Mouse (Mus musculus) heart, postnatal 10 days (tissue): ENCODE data around the gene Ssh1. TPM values are rescaled to one million over a fixed set of nuclear protein-coding genes. Genes with fewer than 3 reads are reported as not detected.
A peak's percentile ranks its signal among the peaks of the same experiment; 100 is the strongest.

Experiments
- DNase-seq, 2 experiments: peaks; one replicate each; pipeline ENCODE4 v3.0.0; 2021
- intact Hi-C: fragments of 180-260 bp; cut with DNase I; formaldehyde crosslinking; loops from one replicate; pipeline ENCODE4 v1.15.1; 2025
- total RNA-seq, 2 experiments: library from RNA; stranded (reverse); gene quantifications; 2 replicates each; pipeline ENCODE4 v1.2.3; 2021

Ssh1 gene
- total RNA-seq, 2 experiments from 2014 or later, result 18.6 to 20.3 TPM

DNA sequence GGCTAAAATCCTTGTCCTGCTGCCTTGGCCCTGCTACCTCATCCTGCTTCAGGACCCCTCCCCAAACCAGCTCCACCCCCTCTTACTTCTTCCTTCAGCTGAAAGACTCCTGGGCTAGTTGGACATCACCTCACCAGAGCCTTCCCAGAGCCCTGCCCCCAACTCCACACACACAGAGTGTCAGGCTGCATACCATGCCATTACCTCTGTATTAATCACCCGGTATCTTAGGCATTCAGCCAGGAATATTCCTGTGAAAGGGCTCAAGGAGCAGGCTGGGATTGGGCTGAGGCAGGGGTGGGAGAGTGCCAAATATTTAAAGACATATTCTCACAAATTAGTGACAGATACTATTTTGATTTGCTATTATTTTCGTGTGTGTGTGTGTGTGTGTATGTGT lies 2.8 kb upstream of the Ssh1 start:
- intact Hi-C loops, result no loop called here
- no peak for DNase-seq

DNA sequence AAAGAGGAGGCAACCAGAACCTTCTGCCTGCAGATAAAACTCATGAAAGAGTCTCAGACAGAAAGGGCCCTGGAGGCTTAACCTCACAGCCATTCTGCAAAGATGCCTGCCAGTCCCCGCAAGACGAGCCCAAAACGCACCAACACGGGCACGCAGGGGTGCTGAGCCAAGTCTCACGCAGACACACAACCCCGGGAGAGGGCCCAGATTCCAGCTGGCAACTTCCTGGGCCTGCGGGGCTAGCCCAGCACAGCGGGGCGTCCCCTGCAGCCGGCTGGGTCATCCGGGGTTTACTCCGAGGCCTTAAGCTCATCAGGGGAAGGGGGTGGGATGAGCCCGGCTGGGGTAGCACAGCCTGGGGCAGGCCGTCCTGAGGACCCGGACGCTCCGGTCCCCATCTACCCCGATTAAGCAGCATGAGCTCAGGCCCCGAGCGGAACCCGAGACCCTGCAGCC lies 635 bp downstream of the Ssh1 start:
- peak; percentile 61 to 73 for DNase-seq
- intact Hi-C loops, result loop anchor here (2.0 to 5.0 kb wide), 2 partner anchors 16 to 109 kb away; no protein-coding TSS in a partner anchor

DNA sequence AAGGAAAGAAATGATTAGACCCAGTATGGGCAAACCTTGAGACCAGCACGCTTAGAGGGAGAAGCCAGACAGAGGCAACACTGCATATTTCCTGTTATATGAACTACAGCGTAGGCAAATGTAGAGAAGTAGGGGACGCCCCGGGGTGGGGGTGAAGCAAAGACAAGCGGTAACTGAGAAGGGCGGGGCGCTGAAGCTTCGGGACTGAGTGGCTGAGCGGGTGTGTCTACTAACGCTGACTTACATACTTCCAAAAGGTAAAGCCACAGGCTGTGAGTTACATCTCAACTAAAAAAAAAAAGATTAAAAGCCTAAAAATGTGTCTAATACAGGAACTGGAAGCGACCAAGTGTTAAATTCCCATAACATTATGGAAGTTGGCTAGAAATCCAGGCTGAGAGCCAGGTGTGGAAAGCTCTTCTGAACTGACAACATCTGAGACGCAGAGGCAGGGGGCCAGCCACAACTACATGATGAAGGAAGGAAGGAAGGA lies 1.3 kb downstream of the Ssh1 start:
- intact Hi-C loops, result loop anchor here (2.0 to 5.0 kb wide), 2 partner anchors 16 to 110 kb away; no protein-coding TSS in a partner anchor
- DNase-seq, result peak; percentile 59 to 61

DNA sequence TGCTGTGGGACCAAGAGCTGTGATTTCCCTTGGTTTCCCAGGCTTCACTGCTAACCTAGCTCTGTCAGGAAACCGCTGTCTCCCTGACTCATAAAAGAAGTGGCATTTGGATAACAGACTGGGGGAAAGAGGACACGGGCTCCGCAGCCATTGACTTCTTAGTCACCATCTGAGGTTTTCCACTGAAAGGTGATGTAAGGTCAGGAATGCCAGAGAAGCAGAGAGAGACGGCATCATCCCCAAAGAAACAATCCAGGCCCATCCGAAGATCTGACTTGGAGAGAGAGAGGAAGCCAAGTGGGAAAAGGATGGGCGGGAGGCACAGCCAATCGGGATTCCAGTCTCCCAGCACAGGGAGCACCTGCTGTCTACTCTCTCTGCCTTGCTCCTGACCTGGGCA lies 2.6 kb downstream of the Ssh1 start:
- intact Hi-C loops, result loop anchor here (5.0 kb wide), 1 partner anchor 111 kb away; no protein-coding TSS in a partner anchor
- DNase-seq, result no peak

DNA sequence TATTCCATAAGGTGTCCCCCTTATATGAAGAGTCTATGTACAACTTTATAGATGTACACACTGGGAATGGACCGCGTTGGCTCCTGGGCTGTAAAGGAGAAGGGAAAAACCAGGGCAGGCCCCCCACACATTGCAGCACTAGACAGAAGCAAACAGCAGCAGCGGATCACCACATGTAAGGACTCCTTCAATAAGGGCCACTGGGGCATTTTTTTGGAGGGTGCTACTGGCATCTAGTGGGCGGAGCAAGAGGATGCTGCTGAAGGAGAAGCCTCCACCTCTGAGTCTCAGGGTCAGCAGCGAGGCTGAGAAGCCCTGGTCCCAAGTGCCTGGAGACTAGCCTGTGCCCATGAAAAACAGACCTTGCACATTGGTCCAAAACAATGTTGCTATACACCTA lies 3.1 kb downstream of the Ssh1 start:
- no peak for DNase-seq
- intact Hi-C loops, result loop anchor here (5.0 kb wide), 1 partner anchor 112 kb away; no protein-coding TSS in a partner anchor

DNA sequence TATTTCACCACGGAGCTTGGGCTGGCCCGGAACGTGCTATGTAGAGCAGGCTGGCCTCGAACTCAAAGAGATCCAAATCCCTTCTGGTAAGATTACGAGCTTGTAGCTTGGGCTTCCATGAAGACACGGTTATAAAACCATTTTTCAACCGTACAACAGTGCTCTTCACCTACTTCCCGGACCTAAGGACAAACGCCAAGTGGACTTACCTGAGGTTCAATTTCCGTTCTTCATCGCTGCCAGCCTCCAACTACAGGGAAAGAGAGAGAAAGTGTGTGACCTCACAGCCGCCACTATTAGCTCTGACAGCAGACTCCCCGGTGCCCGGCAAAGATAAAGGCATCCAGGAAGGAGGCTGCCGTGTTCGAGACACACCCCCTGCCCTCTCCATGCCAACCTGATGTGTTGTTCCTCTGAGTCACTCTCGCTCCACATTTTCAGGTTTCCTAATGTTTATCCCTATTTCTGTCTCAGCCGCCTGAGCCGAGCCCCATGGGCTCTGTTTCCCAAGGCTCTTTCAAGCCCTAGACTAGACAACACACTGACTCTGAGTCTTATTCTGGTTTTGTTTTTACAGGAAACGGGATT lies 4.2 kb downstream of the Ssh1 start:
- intact Hi-C loops, result loop anchor here (5.0 kb wide), 1 partner anchor 113 kb away; no protein-coding TSS in a partner anchor
- DNase-seq, result no peak

DNA sequence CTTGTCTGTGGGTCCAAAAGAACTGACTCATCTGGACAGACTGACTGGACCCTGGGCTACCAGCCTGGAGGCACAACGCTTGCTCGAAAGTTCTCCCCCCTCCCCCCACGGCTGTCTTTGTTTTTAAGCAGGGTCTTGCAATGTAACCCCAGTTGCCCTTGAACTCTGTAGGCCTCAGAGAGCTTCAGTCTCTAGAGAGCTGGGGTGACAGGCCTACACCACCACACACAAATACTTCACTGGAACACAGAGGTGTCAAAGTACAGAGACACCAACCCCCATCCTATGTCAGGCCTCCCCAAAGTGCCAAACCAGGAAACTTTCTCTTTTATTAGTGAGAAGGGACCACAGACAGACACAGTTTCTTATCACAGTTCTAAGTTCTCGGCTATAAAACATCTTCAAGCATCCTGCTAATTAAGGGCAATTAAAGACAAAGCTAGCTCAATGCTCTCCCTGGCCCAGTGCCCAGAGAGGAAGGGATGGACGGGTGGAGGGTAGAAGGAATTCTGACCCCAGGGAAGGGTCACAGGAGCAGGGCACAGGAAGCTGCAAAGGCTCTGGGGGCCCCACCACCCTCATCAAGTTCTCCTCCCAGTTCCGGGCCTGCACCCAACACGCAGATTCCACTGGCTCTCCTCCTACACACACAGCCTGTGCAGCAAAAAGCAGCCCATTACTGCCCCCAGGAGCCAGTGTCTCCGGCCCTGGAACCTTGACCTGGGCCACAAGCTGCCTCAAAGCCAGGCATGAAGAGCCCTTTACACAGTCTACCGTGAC lies 7.3 kb downstream of the Ssh1 start:
- peak; percentile 78 to 82 for DNase-seq

DNA sequence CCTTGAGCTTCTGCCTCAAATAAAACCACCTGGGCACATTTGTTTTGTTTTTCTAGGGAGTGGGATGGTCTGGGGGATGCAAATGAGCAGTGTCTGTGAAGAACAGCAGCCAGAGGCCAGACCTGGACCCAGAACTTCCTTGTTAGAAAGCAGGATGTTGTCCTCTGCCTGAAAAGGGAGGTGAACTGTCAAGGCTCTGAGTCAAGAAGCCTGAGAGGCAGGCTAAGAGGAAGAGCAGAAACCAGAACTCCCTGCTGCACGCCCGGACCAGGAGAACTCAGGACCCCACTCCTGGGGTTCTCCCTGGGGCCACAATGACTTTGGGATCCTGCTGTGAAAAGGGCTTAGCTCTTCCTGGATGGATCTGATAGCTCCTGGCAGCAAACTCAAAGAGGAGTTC lies 8.0 kb downstream of the Ssh1 start:
- intact Hi-C loops, result loop anchor here (1.0 kb wide), 1 partner anchor 30 kb away; no protein-coding TSS in a partner anchor
- DNase-seq, result no peak

More for the DNA sequence above, 7.3 kb downstream of the Ssh1 start:
- intact Hi-C loops, result loop anchor here (1.0 kb wide), 1 partner anchor 31 kb away; no protein-coding TSS in a partner anchor

DNA sequence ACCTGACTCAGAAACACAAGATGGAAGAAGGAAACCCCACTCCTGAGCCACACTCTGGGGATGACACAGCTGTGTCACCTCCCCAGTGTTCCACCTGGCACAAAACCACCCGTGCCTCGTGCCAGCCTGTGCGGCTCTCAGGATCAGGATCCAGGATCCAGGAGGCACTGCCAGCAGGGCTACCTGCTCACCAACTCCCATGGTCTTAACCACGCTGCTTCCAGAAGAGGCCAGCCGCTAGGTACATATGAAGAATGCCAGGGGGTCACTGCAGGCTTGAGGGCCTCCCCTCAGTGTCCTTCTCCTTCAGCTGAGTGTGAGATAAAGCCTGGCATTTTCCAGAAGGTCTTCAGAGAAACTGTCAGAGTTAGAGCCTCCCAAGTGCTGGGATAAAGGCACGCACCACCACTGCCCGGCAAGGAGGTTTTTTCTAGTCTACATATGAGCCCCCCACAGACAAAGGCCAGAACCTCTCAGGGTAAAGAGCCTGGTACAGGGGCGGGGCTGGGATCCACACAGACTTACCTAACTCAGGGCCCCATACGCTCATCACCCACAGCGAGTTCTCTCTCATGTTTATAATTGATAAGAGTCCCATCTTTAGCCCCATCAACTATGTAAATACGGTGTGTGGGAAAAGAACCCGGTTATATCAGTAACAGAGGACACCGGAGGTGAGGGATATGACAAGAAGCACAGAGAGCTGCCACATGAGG lies 9.5 kb downstream of the Ssh1 start:
- DNase-seq, result no peak

DNA sequence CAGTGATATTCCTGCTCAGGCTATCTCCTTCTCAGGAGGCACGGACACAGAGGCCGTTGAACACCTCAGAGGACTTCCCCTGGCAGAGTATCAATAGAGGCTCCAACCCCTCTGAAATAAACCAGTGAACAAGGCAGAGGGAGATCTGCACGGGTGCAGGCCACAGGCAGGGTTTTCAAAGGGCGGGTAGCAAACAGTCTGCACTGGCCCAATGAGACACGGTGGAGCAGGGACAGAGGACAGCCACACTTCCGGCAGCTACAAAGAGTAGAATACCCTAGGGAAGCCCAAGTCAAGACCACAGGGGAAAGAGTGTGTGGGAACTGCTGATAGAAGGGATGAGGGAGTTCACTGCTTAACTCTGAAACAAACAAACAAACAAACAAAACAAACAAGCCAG lies 10.2 kb downstream of the Ssh1 start:
- no peak for DNase-seq
- intact Hi-C loops, result no loop called here

More for the DNA sequence above, 9.5 kb downstream of the Ssh1 start:
- intact Hi-C loops, result no loop called here

DNA sequence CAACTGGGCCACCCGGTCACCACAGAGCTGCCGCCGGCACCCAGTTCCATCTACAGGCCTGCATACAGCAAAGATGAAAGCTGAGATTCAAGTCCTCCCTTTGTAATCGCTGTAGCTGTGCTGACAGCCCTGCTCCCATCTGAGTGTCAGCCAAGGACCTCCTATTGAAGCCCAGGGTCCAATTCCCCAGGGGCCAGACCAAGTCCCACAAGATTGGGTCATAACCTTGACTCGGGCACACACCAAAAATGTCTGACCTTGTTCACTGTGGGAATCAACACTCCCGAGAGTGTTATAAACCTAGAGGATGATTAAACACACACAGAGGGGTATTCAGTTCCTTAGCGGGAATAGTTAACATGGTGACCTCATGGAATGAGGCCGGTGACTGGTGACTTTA lies 11.9 kb downstream of the Ssh1 start:
- intact Hi-C loops, result no loop called here
- DNase-seq, result no peak

DNA sequence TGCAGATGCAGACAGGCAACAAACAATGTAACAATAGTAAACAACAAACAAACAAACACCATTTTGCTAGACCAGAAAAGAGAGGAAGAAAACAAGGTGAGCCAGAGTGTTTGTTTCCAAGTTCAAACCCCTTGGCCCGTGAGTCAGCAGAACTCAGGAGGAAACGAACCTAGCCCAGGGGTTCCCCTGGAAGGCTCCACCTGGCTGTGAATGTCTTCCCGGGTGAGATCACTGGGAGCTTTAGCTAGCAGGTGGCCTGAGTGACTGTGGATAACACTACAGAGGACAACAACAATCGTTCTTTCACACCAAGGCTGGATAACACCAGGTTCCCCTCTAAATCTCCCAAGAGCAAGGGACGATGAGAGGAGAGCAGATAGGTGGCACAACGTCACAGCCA lies 12.5 kb downstream of the Ssh1 start:
- DNase-seq, result no peak
- intact Hi-C loops, result no loop called here

DNA sequence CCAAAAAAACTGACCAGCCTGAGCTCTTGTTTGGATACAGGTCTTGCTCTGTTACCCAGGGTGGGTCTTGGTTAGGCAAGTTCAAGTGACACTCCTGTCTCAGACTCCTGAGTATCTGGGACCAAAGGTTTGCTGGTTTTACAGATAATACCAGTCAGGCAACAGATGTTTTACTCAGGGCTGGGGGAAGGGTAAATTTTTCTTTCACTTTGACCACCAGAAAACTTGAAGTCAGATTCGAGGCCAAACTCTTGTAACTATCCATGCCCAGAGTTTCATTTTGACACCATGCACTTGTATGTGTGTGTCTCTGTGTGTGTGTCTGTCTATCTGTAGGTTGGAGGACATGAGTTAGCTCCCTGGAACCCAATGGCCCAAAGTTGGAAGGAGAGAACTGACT lies 13.2 kb downstream of the Ssh1 start:
- no peak for DNase-seq
- intact Hi-C loops, result no loop called here

DNA sequence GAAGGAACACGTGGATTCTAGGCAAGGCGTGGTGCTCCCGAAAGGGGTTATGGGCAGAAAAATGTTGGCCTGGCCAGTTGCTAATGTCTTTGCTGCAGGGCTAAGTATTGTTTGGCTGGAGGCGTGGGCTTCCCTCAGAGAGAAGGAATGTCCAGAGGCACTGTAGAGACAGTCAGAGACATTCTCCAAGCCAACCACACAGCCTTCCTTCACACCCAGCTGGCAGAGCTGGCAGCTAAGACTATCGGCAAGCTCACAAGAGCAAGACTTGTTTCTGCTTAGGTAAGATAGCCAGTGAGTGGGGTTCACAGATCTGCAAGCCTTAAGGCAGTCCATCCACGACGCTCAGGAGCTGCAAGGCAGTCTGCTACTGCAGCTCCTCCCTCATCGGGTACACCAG lies 16.4 kb downstream of the Ssh1 start:
- intact Hi-C loops, result loop anchor here (2.0 kb wide), 1 partner anchor 15 kb away; the partner anchor contains the start of gene Ssh1
- peak; percentile 33 to 60 for DNase-seq

DNA sequence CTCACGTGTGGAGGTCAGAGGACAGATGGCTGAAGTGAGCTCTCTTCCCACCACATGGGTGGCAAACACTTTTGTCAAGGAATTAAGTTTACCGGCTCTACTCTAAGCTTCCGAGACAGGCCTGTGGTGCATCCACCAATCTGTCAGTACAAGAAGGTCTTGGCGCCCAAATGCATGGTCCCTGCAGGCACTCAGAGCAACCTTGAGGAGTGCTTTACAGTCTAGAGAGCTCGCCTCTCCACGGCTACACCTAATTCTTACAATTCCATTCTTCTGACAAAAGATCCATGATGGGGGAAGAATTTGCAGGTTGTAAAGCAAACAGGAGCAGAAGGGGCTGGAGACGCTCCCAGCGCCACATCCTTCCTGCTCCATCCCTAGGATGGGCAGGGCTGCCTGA lies 17.1 kb downstream of the Ssh1 start:
- no peak for DNase-seq
- intact Hi-C loops, result loop anchor here (2.0 kb wide), 1 partner anchor 16 kb away; the partner anchor contains the start of gene Ssh1

DNA sequence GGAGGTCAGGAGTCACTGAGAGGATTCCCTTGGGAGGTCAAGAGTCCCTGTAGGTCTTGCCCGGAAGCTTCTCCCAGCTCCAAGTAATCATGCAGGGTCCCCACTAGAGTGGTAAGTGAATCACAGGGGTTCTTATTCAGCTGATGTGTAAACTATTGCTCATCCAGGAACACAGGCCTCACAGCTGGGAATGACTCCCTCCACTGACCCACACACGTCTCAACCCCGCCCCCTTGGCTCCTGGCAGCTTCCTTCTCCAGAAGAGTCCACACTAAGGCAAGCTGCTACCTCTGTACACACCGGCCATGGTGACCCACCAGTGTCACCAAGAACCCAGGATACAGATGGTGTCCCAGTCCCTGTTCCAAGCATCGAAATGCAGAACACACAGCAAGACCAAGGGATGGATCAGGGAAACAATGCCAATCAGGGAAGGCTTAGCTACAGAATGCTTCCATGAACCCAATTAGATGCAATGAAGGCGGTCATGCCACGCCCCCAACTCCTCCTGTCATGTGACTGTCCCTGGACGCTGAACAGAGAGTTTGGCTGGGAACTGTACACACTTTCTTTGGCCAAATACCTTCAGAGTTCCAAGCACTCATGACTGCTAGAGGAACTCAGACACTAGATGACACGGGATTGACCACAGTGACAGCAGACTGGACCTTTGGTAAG lies 18.0 kb downstream of the Ssh1 start:
- DNase-seq, result peak; percentile 87 to 88
- intact Hi-C loops, result loop anchor here (2.0 kb wide), 1 partner anchor 17 kb away; the partner anchor contains the start of gene Ssh1

DNA sequence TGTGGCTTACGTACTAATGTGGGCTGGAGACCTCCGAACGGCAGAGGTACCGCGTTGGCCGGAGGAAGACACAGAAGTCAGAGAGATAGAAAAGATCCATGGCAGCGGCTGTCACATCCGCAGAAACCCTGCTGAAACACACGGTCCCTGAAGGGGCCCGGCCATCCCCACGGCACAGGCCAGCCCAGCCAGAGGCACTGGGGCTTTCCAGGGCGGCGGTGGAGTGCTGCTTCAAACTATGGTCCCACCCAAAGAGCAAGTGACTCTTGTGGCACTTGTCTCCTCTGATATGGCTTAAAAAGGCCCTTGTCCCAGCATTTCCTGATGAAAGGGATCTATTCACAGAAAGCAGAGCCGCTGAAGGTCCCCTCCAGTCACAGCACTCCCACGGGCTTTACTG lies 19.1 kb downstream of the Ssh1 start:
- intact Hi-C loops, result no loop called here
- peak in 1 of 2 experiments; percentile 31 for DNase-seq

DNA sequence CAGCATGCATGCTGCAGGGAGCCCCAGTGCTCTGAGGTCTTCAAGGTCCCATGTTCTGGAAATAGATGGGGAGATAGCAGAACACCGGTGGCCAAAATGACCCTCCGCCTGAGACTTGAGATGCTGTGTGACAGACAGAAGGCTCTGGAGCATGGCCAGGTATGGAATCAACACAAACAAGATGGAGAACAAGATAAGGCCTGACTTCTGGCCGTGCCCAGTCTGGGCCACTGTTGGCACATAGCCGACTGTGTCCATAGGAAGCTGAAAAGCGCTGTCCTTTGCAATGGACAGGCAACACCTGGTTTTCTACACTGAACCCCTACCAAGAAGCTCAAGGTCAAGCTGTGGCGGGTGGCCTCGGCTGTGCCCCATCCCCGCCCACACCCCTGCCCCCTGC lies 19.9 kb downstream of the Ssh1 start:
- intact Hi-C loops, result no loop called here

DNA sequence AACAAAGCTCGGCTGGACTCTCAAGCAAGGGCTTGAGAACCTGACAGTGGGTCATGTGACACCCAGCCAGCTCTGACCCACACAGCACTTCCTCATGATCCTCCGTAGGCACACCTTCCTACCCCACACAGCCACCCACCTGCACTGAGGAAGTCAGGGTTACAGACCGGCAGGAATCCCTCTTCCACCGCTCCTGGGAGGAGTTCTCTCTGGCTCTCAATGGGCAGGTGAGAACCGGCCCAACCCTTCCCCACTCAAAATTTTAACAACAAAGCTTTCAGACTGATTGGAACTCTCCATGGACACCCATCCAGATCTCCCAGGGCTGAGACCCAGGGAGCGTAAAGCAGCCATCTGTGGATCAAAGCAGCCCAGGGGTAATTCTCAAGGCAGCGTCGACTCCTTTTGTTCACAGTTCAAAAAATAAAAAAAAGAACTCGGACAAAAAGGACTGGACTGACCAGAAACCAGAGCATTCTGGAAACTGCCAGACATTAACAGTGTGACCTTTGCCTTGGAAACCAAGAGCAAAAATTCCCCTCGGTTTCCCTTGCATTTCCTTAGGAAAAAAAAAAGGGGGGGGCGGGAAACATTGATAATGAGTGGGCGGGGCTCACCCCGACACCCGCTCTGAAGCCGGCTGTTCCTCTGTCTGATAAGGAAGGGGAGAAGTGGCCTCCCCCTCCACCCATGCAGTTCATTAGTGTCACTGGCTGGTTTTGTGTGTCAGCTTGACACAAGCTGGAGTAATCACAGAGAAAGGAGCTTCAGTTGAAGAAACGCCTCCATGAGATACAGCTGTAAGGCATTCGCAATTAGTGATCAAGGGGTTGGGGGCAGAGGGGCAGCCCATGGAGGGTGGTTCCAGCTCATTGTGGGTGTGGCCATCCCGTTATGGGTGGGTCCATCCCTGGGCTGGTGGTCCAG lies 20.8 kb downstream of the Ssh1 start:
- peak; percentile 33 to 41 for DNase-seq

More for the DNA sequence above, 19.9 kb downstream of the Ssh1 start:
- no peak for DNase-seq

More for the DNA sequence above, 20.8 kb downstream of the Ssh1 start:
- intact Hi-C loops, result no loop called here
